Mouse (Mus musculus): ENCODE measurements at regions not wholly inside any gene's neighbourhood (a gene's known extent, or its start where the extent isn't known, plus 50 kb on each side); places are given as distances from the start of the nearest gene placed in this dataset.
A peak's percentile ranks its signal among the peaks of the same experiment; 100 is the strongest.

DNA sequence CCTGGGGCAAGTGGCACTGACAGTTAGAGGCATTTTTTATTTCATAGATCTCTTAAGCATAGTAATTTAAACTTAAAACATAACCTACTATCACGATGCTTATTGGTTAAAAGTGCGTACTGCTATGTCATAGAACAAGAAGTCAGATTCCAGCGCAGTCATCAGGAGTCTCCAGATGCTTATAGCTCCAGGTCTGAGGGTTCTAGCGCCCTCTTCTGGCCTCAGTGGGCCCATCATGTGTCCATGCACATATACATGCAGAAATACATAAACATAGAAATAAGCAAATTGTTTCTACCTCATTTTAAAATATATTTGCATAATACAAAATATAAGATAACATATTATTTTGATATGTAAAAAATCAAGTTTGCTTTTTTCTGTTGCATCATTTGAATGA lies 1002.8 kb upstream of the Adgrl2 start:
- DNase-seq (ENCODE audit: extremely low spot score in 1 of 2, low spot score in 1 of 2), result no peak

DNA sequence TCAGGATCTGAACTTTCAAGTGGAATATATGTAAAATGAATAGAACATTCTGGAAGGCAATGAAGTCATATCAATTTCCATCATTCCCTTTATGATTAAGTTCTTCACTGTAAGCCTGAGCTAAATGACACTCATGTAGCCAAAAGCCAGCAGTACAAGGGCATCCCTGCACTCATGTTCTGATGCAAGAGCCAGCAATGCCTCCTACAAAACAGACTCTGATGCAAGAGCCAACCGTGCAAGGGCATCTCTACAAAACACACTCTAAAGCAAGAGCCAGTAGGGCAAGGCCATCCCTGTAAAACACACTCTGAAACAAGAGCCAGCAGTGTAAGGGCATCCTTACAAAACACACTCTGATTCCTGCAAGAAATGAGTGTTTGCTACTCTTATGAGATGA lies 997.4 kb upstream of the Adgrl2 start:
- DNase-seq (ENCODE audit: extremely low spot score in 1 of 2, low spot score in 1 of 2), result no peak

DNA sequence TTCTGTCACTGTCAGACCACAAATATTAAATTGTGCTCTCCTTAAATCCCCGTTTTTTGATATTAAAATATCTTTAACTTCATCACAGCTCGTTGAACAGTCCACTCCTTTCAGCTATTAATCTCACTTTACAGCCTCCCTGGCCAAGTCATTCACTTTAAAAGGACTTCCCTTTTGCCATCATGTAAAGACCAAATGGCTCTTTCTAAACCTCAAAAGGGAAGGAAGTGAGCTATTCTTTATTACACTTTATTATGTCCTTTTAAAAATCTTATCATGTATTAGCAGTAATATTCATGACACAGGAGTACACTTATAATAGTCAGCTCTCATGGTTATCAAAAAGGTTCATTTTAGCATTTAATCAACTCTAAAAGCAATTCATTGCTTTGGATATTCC lies 966.6 kb upstream of the Adgrl2 start:
- no peak for DNase-seq (ENCODE audit: extremely low spot score in 1 of 2, low spot score in 1 of 2)

DNA sequence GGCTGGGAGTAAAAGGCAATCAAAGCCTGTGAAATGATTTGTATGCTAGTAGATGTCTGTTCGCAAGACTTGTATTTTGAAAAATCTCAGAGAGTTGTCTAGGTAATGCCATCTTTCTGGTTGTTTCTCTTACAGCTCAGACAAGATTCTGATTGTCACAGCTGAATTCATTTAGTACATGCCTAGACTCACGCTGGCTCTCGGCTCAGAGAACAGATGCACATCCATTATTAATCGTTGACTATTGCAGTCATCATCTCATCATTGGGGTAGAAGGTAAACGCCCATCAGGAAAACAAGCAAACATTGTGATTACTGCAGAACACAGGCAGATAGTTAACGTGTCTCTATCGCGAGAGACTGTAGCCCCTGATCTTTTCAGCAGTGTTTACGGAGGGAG lies 945.8 kb upstream of the Adgrl2 start:
- no peak for DNase-seq (ENCODE audit: extremely low spot score in 1 of 2, low spot score in 1 of 2)

DNA sequence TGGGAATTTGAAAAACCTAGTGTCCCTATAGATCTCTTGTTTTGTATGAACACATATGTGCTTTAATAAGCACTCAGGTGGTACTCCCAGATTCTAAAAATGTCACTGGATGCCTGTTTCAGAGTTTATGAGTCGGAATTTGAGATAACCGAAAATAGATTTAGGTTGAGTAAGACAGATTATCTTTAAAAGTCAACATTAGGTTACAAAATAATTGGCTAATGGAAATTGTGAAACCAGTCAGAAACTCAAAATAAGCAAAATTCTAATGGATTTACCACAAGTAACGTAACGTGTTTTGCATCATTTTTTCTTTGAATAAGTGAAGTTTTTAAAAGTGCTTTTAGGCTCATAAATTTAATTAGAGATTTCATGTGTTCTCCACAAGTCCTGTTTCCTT lies 944.5 kb upstream of the Adgrl2 start:
- DNase-seq (ENCODE audit: extremely low spot score in 1 of 2, low spot score in 1 of 2), result no peak

DNA sequence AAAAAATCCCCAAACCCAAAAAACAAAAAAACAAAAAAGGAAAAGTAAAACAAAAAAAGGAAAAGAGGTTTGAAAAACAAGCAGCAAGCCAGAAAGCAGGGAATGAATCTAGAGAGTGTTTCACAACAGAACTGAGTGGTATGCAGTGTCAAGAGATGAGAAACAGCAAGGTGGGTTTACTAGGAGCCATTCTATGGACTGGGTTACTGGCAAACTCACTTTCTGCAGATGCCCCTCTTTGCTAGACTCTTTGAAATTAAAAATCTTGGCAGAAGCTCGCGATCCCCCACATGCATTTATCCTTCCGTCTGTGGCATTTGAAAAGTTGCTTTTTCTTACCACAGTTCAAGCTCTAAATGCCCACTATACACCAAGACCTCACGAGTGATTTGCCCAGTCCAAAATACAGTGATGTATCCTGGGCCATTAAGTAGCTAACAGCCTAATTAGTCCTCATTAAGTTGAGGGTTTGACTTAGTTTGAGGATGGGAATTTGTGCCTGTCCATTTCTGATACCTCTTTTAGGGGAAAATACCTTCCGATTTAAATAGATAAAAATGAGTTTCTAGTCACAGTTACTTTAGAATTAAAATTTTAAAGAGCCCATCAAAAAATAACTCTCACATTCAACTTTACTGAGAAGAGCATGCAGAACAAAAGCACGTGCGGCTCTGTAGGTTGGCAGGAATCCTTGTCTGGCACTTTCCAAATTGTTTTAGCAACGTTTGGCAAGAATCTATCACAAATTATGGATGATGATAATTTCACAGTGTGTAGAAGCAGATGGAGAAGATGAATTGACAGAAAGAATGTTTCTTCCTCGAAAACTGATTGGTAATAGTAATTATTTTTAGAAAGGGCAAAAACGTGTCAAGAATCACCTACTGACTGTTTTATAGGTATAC lies 938.4 kb upstream of the Adgrl2 start:
- DNase-seq (ENCODE audit: extremely low spot score in 1 of 2, low spot score in 1 of 2), result no peak

DNA sequence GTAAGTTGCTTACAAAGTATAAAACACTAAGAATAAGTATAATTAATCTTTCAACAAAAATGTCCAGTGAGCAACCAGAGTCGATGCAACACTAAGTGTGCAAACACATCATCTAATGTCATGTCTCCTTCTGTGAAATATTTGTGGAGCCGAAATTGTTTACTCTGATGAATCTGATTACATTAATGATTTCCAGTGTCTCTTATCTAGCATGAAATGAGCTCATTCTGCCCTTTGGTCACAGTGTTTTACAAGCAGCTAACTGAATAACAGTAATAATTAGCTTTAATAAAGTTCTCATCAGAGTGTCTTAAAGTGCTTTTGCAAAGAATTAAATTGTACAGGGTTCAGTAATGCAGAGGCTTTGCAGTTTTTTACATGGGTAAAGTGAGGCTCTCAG lies 929.9 kb upstream of the Adgrl2 start:
- no peak for DNase-seq (ENCODE audit: extremely low spot score in 1 of 2, low spot score in 1 of 2)

DNA sequence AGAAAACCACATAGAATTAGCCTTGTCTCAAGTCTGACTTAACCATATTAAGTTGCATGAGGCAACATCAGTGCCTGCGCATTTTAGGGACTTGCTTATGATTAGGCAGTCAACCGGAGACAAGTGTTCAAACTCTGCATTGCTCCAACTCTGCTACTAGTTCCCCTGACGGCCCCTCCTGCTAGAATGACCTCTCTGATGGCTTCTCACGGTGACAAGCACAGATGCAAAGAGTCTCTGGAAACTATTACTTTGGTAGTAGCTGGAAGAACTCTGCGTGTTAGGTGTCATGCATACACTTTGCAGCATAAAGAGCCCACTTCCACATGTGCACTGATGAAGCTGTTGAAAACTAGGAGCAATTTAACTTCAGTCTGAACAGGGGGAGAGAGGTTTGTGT lies 927.8 kb upstream of the Adgrl2 start:
- no peak for DNase-seq (ENCODE audit: extremely low spot score in 1 of 2, low spot score in 1 of 2)

DNA sequence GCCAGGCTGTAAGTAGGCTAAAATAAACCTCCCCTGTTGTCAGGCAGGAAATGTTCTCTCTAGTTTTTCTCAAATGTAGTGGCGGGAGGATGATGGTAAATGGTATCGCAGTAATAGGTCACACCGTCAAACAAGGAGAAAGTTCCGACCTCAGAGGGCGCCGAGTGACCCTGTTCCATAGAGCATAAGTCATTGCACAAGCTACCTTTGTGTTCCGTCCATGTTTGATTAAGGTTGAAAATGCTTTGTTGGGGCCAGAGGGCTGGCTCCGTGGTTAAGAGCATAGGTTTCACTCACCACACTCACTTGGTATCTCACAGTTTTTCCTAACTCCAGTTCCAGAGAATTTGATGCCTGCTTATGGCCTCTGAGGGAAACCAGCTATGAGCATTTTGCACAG lies 920.4 kb upstream of the Adgrl2 start:
- DNase-seq (ENCODE audit: extremely low spot score in 1 of 2, low spot score in 1 of 2), result no peak

DNA sequence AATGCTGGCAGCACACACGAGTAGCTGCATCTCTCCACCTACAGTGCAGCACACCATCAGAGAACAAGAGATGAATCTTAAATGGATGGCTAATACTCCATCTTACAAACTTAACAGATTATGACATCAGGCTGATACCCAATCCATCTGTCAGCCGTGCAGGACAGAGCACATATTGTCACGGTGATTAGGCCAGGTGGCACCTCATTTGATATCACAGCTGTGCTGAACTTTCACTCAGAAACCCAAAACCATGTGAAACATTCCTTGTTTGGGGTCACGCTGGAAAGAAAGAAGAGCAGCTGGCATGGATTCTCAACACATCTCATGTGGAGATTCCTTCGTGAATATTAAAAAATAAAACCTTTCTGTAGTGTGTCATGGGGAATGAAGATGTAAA lies 911.4 kb upstream of the Adgrl2 start:
- no peak for DNase-seq (ENCODE audit: extremely low spot score in 1 of 2, low spot score in 1 of 2)

DNA sequence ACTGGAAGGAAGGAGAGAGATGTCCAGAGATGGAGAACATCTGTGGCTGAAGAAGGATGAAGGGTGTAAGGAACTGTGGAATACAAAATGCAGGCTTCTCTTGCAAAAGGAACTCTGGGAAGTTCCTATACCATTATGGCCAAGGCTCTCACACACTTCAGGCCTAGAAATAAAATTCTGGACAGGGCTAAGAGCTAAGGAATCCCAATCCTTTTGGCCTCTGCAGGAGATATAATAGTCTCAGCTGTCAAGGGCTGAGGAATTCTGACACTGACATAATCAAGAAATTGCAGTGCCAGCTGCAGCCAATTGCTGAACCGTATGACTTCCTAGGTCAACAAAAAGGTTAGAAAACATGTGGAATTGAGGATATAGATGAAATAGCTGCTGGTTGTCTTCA lies 886.2 kb upstream of the Adgrl2 start:
- no peak for DNase-seq (ENCODE audit: extremely low spot score in 1 of 2, low spot score in 1 of 2)

DNA sequence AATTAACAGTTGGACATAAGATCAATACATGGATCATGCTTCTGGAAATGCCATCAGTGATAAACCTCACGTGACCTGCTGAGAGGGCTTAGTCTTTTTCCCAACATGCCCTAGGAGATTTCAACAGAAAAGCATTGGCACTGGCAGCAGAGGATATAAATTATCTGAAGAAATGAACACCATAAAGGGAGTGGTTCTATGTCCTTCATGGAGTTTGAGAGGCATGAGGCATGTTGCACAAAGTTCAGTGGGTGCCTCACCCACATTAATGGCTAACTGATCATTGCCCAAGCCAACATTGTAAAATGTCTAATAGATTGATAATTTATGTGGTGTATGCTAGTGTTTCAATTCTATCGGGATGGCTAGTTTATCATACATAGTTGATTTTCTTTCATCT lies 875.6 kb upstream of the Adgrl2 start:
- DNase-seq (ENCODE audit: extremely low spot score in 1 of 2, low spot score in 1 of 2), result no peak

DNA sequence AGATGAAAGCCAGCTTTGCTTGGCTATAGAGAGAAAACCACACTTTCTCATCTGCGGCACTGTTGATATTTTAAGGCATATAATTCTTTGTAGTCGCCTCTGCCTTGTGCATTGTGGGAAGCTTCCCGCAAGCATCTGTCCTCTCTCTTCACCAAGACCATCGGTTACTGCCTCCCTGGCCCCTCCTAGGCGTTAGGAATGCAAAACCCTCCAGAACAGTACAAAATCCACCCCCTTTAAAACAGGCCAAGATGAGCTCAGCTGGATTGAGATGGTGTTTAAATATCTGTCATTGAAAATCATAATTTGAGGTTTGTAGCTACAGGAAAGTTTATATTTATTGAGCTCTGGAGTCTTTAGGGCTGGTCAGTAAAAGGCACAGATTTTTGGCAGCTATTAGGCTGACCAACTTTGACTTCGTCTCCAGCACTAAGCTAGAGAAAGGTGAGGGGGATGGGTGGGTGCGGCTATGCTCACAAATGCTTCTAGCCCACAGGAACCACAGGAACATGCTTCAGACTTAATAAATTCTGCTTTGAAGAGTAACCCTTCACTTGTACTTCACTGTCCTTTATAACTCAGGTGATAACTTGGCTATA lies 856.7 kb upstream of the Adgrl2 start:
- no peak for DNase-seq (ENCODE audit: extremely low spot score in 1 of 2, low spot score in 1 of 2)

DNA sequence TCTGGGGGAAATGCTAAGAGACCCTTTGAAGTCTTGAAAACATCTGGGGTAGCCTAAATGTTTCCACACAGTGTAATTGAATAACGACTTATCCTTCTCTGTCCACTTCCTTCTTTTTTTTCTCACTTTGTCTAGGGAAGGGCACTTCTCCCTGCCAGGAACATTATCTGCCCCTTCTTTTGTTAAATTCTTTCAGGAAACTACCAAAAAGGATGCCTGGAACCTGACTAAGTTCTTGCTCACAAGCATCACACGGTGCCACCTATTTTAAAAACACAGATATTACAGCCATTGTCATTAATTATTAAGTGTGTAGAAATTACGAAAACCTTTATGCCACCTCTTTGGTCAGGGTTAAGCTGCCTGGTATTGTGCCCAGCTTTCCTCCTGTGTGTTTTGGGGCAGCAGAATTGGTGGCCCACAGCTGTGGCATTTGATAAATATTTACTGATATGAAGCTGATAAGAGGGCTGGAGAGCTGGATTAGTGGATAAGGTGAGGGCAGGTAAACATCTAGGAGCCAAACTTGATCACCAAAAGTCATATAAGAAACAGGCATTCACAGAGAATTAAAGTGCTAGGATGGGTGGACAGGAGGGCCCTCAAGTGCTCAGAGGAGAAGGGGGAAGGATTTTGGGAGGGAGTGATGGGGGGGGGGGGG lies 855.6 kb upstream of the Adgrl2 start:
- no peak for DNase-seq (ENCODE audit: extremely low spot score in 1 of 2, low spot score in 1 of 2)

DNA sequence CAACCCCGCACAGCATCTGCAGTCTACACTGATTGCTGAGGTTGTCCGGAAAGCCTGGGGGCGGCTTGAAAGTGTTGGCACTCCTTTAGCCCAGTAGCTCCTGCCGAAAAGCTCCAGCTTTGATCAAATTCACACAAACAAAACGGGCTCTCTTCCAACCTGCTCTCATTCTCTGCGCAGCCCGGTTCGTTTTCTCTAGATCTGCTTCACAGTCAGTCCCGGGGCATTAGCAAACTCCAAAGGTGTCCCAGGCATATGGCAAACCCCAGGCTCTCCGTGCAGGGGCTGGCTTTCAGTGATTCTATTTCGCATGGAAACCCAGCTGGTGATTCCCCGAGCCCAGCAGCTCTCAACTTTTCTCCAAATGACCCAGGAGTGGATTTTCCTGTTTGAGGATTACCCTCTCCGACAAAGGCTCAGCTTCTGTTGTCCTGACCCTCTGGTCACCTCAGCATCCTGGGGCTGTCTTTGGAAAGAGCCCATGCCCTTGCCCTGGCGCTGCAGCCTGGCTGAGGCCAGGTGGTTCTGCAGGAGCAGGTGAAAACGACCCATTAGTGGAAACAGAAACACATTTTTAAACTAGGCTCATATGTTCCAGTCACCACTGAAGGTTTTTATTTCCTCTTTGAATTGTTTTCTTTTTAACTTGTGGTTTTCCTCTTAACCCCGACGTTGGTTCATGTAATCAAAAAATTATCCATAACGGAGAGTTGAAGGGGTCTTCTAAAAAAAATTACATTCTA lies 854.9 kb upstream of the Adgrl2 start:
- peak; percentile 15 to 16 for DNase-seq (ENCODE audit: extremely low spot score in 1 of 2, low spot score in 1 of 2)

DNA sequence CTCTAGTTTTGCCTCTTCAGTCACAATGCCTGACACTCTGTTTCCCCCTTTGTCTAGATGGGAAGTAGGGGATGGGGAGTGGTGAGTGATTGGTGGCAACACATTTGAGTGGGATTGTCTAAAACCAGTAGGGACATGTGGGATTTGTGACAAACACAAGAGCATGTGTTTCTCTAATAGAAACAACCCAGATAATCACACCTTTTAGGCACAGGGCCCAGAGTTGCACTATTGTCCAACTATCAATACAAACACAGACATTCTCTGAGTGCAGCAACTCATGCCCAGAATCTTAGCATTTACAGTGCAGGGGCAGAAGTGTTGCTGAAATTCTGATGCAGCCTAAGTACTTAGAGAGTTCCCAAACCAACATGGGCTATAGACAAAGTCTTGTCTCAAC lies 847.6 kb upstream of the Adgrl2 start:
- no peak for DNase-seq (ENCODE audit: extremely low spot score in 1 of 2, low spot score in 1 of 2)

DNA sequence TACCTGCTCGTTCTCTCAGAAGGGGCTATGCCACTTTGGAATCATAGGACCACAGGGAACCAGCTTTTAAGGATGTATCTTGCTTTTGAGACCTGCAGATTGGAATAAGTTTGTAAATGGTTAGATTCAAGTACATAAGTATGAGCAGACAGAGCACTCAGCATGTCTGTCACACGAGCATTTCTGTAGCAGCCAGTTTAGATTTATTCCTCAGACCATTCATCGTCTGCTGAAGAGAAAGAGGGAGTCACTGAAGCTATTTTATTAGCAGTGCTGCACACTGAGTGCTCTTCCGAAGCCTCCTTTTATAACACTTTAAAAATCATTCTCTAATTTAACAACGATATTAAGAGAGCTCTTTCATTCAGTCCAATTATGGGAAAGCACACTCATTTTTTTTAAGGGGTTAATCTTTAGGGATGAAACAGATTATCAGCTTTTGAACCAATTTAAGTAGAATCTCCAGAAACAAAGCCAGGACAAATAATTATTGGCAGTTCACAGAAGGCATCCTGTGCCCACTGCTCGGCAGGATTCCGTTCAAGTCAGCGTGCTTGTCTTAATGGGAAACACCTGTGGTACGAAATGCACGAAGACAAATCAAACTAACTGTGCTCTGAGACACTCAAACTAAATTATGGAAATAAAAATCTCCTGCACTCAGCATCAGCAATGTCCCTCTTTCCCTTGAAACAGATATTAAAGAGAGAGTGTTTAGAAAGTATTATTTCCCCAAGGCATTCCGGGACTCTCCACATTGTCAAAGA lies 846.3 kb upstream of the Adgrl2 start:
- DNase-seq (ENCODE audit: extremely low spot score in 1 of 2, low spot score in 1 of 2), result no peak

DNA sequence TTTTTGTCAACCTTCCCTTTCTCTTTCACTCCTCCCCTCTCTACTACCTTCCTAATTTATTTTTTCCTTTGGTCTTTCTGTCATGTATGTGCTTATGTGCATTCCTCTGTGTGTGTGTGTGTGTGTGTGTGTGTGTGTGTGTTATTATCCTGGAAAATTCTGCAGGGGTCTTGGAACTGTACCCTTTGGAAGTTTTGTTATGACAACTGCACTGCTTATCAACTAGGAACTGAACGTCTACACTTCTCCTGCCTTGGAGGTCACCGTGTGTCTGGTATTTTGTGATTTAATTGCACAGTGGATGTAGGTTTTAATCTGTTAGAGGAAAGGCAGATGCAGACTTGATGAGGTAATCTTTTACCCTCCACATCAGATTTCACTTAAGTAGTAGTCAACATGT lies 836.8 kb upstream of the Adgrl2 start:
- DNase-seq (ENCODE audit: extremely low spot score in 1 of 2, low spot score in 1 of 2), result no peak

DNA sequence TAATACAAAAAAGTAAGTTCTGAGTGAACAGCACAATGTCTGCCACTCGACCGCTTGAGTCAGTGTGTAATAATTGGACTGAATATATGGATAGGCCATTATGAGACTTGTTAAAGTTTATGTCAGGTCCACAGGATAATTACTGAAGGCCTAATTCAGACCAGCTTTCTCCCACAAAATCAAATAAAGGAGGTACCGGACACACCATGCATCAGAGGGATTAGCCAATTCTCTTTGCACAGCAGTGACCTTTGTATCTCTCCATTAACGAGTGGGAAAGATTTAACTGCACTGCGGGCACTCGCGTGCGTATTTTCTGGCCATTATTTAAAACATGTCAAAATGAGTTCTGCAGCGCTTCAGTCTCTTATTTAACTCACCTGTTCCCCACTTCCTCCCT lies 836.4 kb upstream of the Adgrl2 start:
- DNase-seq (ENCODE audit: extremely low spot score in 1 of 2, low spot score in 1 of 2), result no peak

DNA sequence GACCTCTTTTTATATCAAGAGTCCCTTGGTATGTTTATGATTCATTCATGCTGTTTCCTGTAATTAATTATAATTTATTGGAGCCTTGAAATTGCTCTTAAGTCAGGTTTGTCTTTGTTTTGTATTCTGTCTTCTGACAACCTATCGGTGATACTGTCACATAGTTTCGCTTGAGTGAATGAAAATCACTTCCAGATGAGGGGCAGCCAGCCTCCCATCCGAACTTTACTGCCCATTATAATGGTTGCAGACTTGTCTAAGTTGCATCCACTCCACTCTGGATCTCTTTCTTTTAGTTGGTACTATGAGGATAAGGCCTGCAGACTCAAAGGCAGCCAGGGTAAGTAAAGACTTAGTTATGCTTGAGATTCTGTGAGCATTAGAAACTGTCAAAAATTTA lies 830.3 kb upstream of the Adgrl2 start:
- no peak for DNase-seq (ENCODE audit: extremely low spot score in 1 of 2, low spot score in 1 of 2)
